Mouse (Mus musculus): ENCODE data around the gene Exoc7.
A peak's percentile ranks its signal among the peaks of the same experiment; 100 is the strongest.

The Exoc7 gene

DNA sequence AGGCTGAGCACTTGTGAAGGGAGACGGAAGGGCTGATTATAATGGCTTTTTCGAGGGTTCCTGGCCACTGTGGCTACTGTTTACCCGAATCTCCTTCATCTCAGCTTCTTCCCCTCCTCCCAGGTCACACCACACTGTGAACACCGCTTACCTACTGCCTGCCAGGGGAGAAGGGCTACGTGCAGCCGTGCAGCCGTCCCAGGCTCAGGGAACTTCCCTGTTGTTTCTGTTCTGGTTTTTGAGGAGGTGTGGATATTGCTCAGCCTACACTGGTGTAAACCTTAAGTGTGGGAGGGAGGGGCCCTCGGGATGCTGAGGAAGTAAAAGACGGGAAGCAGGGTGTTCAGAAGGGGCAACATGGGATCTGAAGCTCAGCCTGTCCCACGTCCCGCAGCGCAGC is 30.0 kb upstream of the Exoc7 start:
- Histone ChIP-seq H3K27me3 (ENCODE audit: insufficient read depth, low read length) (peaks cover 62% of the 10 kb centered on the region), H3K36me3 (ENCODE audit: insufficient read depth, low read length) (no peaks in the 10 kb centered on the region), H3K4me3 (replicated peaks; ENCODE audit: low read length) (no peak overlapping the region), H3K9me3 (ENCODE audit: low read length) (no peaks in the 10 kb centered on the region), H3K4me1 (replicated peaks; ENCODE audit: low read depth, low read length) (peaks cover 51% of the 10 kb centered on the region)
- no peak for TF ChIP-seq POU5F1 (IDR thresholded peaks at IDR 0.05; ENCODE audit: borderline replicate concordance, low read length)
- TF ChIP-seq NANOG (IDR thresholded peaks at IDR 0.05; ENCODE audit: borderline replicate concordance, low read length) = no peak
- TF ChIP-seq CTCF (conservative IDR thresholded peaks at IDR 0.05; ENCODE audit: low read length) = no peak

DNA sequence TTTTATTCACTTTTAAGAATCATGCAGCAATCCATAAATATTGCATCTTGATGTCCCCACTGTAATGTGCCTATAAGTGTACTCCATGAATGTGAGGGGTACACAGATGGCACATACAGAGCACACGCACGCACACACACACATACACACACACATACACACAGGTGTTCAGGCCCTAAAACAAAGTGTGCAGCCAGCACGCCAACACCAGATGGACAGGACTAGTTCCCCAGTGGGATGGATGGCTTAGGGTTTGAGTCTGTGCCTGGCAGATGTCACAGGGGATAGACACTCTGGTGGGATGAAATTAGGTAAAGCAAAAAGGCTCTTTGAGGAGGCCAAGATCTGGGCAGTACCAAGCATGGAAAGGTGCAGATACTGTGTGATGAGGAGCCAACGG is 29.4 kb upstream of the Exoc7 start:
- H3K4me3 ChIP-seq (replicated peaks; ENCODE audit: low read length) = no peak overlapping the region
- no peaks in the 10 kb centered on the region for H3K36me3 ChIP-seq (ENCODE audit: insufficient read depth, low read length)
- H3K27me3 ChIP-seq (ENCODE audit: insufficient read depth, low read length) = peaks cover 62% of the 10 kb centered on the region
- H3K9me3 ChIP-seq (ENCODE audit: low read length) = no peaks in the 10 kb centered on the region
- peaks cover 55% of the 10 kb centered on the region for H3K4me1 ChIP-seq (replicated peaks; ENCODE audit: low read depth, low read length)
- TF ChIP-seq NANOG (IDR thresholded peaks at IDR 0.05; ENCODE audit: borderline replicate concordance, low read length) (no peak), POU5F1 (IDR thresholded peaks at IDR 0.05; ENCODE audit: borderline replicate concordance, low read length) (no peak)

DNA sequence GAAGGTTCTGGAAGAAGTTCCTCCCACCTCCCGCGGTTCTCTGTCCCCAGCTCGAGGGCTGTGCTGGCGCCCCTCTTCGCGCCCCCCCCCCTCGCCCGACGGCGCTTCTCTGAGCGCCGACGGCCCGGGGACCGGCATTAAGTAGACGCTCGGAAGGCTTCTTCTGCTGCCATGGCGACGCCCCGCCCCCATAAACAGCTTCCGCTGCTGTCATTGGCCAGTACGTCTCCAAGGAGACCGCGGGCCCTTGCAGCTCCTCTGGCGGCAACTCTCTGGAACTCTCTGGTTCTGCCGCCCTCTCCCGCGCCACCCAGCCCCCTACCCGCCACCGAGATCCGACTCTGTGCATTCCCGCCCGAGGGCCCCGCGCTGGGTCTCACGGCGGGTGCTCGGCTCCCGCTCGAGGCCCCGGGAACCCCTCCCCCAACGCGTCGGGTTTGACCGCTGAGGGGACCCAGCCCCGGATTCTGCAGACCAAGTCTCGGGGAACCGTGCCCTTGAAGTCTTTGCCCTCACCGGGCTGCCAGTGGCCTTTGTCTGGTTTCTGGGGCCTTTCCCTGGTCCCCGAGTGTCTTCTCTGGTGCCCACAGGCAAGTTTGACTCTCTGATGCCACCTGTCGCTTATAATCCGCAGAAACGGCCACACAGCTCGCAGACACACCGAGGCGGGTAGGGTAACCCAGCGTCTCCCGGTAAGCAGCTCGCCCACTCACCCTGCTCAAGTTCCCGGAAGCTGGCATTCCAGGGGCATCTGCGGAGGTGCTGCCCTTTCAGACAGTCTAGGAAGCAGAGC is 28.4 kb upstream of the Exoc7 start, which contains the start of gene Foxj1:
Gene Foxj1, minus strand, starts transcription at position 156 of the 793 bp plus-strand sequence.
- Histone ChIP-seq H3K4me3 (replicated peaks; ENCODE audit: low read length) (peak within 1 kb of the TSS; percentile 80), H3K4me1 (replicated peaks; ENCODE audit: low read depth, low read length) (peaks cover 65% of the 10 kb centered on the region), H3K27me3 (ENCODE audit: insufficient read depth, low read length) (peaks cover 59% of the 10 kb centered on the region), H3K9me3 (ENCODE audit: low read length) (no peaks in the 10 kb centered on the region), H3K36me3 (ENCODE audit: insufficient read depth, low read length) (no peaks in the 10 kb centered on the region)
- TF ChIP-seq CTCF (conservative IDR thresholded peaks at IDR 0.05; ENCODE audit: low read length) (peak; percentile 15), NANOG (IDR thresholded peaks at IDR 0.05; ENCODE audit: borderline replicate concordance, low read length) (no peak), POU5F1 (IDR thresholded peaks at IDR 0.05; ENCODE audit: borderline replicate concordance, low read length) (no peak)

DNA sequence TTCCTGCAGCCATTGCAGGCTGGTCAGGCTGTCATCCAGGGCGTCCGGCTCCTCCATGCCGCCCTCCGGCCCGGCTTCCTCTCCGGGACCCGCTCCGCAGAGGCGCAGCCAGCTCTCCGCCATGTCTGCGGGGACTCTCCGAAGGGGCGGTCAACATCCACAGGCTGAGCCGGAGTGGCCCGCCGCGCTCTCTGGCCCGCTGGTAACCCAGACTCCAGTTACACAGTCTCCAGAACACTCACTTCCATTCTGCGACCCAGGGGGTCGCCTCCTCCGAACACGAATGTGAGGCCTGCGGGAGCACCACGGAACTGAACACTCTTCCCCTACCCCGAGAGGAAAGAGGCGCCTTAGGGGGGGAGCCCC is 27.4 kb upstream of the Exoc7 start:
- peak overlapping the region; percentile 80 for H3K4me3 ChIP-seq (replicated peaks; ENCODE audit: low read length)
- H3K9me3 ChIP-seq (ENCODE audit: low read length) = no peaks in the 10 kb centered on the region
- H3K36me3 ChIP-seq (ENCODE audit: insufficient read depth, low read length) = no peaks in the 10 kb centered on the region
- peaks cover 74% of the 10 kb centered on the region for H3K4me1 ChIP-seq (replicated peaks; ENCODE audit: low read depth, low read length)
- TF ChIP-seq POU5F1 (IDR thresholded peaks at IDR 0.05; ENCODE audit: borderline replicate concordance, low read length) = no peak
- no peak for TF ChIP-seq NANOG (IDR thresholded peaks at IDR 0.05; ENCODE audit: borderline replicate concordance, low read length)
- no peak for TF ChIP-seq CTCF (conservative IDR thresholded peaks at IDR 0.05; ENCODE audit: low read length)
- peaks cover 58% of the 10 kb centered on the region for H3K27me3 ChIP-seq (ENCODE audit: insufficient read depth, low read length)

DNA sequence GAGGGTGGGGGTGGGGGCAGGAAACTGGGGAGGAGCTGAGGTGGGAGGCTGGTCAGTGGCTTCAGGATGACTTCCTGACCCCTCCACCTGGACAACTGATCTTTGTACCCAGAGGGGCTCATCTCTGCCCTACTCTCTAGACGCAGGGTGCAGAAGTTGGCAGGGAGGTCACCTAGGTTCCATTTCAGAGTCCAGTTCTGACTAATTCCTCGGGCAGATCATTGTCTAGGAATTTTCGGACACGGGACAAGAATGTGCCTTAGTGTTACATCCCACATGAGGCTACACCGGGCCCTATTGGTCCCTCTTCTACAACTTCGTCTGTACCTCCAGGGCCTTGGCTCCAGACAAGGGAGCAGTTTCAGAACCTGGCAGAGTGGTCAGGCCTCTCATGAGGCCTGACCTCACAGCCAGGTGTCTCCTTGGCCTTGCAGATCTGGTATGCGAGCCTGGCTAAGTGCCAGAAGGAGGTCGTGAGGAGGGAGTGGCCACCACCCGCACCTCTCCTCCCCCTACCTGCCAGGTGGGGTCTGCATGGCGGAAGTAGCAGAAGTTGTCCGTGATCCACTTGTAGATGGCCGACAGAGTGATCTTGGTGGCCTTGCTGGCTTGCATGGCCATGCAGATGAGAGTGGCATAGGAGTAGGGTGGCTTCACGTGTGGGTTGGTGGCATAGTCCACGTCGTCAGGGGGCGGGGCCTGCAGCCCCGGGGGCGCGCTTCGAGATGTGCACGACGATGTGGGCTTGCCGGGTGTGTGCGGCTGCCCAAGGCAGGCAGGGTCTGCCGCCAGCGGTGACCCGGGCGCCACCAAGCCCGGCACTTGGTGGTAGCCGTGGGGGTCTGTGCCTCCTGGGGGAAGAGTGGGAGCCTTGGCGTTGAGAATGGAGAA is 26.7 kb upstream of the Exoc7 start:
- H3K27me3 ChIP-seq (ENCODE audit: insufficient read depth, low read length) = peaks cover 56% of the 10 kb centered on the region
- H3K9me3 ChIP-seq (ENCODE audit: low read length) = no peaks in the 10 kb centered on the region
- H3K4me1 ChIP-seq (replicated peaks; ENCODE audit: low read depth, low read length) = peaks cover 81% of the 10 kb centered on the region
- no peaks in the 10 kb centered on the region for H3K36me3 ChIP-seq (ENCODE audit: insufficient read depth, low read length)
- no peak for TF ChIP-seq POU5F1 (IDR thresholded peaks at IDR 0.05; ENCODE audit: borderline replicate concordance, low read length)
- TF ChIP-seq NANOG (IDR thresholded peaks at IDR 0.05; ENCODE audit: borderline replicate concordance, low read length) = no peak
- no peak for TF ChIP-seq CTCF (conservative IDR thresholded peaks at IDR 0.05; ENCODE audit: low read length)
- H3K4me3 ChIP-seq (replicated peaks; ENCODE audit: low read length) = peak overlapping the region; percentile 80

DNA sequence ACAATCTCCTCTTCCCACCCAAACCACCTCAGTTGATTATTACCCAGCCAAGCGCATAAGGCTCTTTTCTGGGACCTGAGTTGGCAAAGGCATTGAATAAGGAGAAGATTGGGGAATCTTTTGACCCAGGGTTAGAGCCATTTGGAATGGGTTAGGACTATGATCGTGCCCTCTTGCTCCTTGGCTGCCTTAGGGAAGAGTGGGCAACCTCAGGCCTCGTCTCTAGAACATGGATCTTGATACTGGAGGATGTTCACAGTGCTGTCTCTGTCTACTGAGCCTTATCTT is 25.9 kb upstream of the Exoc7 start:
- TF ChIP-seq NANOG (IDR thresholded peaks at IDR 0.05; ENCODE audit: borderline replicate concordance, low read length) = no peak
- no peak for TF ChIP-seq POU5F1 (IDR thresholded peaks at IDR 0.05; ENCODE audit: borderline replicate concordance, low read length)
- TF ChIP-seq CTCF (conservative IDR thresholded peaks at IDR 0.05; ENCODE audit: low read length) = no peak
- peaks cover 51% of the 10 kb centered on the region for H3K27me3 ChIP-seq (ENCODE audit: insufficient read depth, low read length)
- H3K4me3 ChIP-seq (replicated peaks; ENCODE audit: low read length) = no peak overlapping the region
- H3K36me3 ChIP-seq (ENCODE audit: insufficient read depth, low read length) = no peaks in the 10 kb centered on the region
- H3K4me1 ChIP-seq (replicated peaks; ENCODE audit: low read depth, low read length) = peaks cover 87% of the 10 kb centered on the region
- H3K9me3 ChIP-seq (ENCODE audit: low read length) = no peaks in the 10 kb centered on the region

DNA sequence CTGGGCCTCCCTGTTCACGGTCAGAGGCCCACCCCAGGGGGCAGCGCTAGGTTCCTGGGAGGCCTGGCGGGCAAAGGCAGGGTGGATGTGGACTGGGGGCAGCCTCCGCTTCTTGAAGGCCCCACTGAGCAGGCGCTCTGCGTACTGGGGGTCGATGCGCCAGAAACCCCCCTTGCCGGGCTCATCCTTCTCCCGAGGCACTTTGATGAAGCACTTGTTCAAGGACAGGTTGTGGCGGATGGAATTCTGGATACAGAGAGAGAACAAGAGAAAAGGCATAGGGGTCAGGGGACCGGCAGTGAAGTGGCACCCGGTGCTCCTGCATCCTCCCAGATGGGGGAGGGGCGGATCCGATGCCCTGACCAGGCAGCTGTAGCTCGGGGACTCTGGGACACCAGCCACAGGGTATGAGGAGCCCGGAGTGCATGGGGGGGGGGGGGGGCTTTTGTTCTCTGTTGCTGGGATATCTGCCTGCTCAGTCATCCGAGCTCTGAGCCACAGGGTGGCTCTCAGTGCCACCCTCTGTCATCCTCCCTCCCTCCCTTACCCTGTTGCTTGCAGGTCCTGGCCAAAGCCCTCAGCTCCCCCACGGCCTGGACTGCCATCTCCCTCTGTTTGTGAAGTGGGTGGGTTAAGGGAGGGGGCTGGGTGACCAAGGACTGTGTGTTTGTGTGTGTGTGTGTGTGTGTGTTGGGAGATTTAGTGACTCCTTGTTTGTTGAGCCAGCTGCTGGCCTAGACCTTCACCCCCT is 25.4 kb upstream of the Exoc7 start:
- Histone ChIP-seq H3K36me3 (ENCODE audit: insufficient read depth, low read length) (no peaks in the 10 kb centered on the region), H3K9me3 (ENCODE audit: low read length) (no peaks in the 10 kb centered on the region), H3K27me3 (ENCODE audit: insufficient read depth, low read length) (peaks cover 46% of the 10 kb centered on the region), H3K4me3 (replicated peaks; ENCODE audit: low read length) (peak overlapping the region; percentile 62), H3K4me1 (replicated peaks; ENCODE audit: low read depth, low read length) (peaks cover 88% of the 10 kb centered on the region)
- TF ChIP-seq NANOG (IDR thresholded peaks at IDR 0.05; ENCODE audit: borderline replicate concordance, low read length) = no peak
- no peak for TF ChIP-seq POU5F1 (IDR thresholded peaks at IDR 0.05; ENCODE audit: borderline replicate concordance, low read length)

DNA sequence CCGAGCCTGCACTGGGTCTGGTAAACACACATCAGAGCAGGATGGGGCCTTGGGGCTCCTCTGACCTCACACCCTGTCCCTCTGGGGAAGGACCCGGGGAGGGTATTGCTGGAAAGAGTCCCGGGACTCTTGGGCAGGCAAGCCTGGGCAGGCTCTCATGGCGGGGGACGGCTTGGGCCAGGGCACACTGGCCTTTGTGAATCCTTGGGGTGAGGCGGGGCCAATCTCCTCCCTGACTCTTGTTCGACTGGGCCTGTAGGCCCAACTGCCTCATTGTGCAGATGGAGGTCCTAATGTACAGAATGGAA is 23.1 kb upstream of the Exoc7 start:
- TF ChIP-seq NANOG (IDR thresholded peaks at IDR 0.05; ENCODE audit: borderline replicate concordance, low read length) (no peak), POU5F1 (IDR thresholded peaks at IDR 0.05; ENCODE audit: borderline replicate concordance, low read length) (no peak), CTCF (conservative IDR thresholded peaks at IDR 0.05; ENCODE audit: low read length) (no peak)
- Histone ChIP-seq H3K9me3 (ENCODE audit: low read length) (no peaks in the 10 kb centered on the region), H3K36me3 (ENCODE audit: insufficient read depth, low read length) (no peaks in the 10 kb centered on the region), H3K4me3 (replicated peaks; ENCODE audit: low read length) (peak overlapping the region; percentile 39), H3K4me1 (replicated peaks; ENCODE audit: low read depth, low read length) (peaks cover 96% of the 10 kb centered on the region), H3K27me3 (ENCODE audit: insufficient read depth, low read length) (peaks cover 26% of the 10 kb centered on the region)

Data from E14TG2a.4 (cell line).